Mouse (Mus musculus) urinary bladder, postnatal 14 days (tissue): ENCODE measurements around the gene Gm45213.
"Not testable (repeated sequence)": the region's sequence is repeated elsewhere in the genome, so short reads cannot be mapped to it uniquely, and the experiment has no call there.

Experiments used
- DNase-seq: peaks from one replicate; pipeline ENCODE4 v3.0.0; 2021; ENCODE audit warnings: low spot score

Gene Gm45213

DNA sequence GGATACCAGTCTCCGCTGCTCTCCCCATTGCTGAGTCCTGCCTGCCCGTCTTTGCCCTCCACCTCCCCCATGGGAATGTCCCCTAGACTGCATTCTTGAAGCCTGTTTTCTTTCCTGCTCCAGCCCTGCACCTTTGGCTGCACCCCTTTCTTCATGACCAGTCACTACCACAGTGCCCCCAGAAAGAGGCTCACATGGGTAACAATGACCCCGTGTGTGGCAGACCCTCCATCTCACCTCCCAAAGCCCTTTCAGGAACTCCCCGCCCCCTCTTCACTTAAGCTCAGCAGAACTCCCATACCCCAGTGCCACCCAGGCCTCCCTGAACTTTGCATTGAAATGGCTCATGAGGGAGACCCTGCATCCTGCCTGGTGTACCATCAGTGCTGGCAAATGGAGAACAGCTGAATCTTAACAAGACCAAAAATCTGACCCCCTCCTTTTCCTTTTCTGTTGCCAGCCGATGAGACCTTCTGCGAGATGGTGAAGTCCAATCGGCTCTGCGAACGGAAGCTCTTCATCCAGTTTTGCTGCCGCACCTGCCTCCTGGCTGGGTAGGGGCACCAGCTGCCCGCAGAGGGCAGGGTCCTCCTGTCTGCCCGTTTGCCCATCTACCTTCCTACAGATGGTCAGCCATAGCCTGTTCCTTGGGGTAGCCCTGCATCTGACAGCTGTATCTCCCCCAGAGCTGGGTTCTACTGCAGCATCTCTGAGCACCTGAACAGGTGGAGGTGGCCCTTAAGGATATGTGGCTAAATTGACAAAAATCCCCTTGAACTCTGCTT lies 5.2 kb downstream of the Gm45213 start:
- DNase-seq = no peak

GRCm38 (mm10) chr7:66053946-66054483 lies 10.6 kb downstream of the Gm45213 start:
- DNase-seq = no peak

GRCm38 (mm10) chr7:66055356-66055755 lies 12.0 kb downstream of the Gm45213 start:
- DNase-seq = not testable (repeated sequence)

- DNase-seq = no peak
These were observed 15.3 kb downstream of the Gm45213 start, which contains the start of gene Snrpa1 for GRCm38 (mm10) chr7:66058703-66059102. Gene Snrpa1, plus strand, starts transcription at chr7:66059003.

DNA sequence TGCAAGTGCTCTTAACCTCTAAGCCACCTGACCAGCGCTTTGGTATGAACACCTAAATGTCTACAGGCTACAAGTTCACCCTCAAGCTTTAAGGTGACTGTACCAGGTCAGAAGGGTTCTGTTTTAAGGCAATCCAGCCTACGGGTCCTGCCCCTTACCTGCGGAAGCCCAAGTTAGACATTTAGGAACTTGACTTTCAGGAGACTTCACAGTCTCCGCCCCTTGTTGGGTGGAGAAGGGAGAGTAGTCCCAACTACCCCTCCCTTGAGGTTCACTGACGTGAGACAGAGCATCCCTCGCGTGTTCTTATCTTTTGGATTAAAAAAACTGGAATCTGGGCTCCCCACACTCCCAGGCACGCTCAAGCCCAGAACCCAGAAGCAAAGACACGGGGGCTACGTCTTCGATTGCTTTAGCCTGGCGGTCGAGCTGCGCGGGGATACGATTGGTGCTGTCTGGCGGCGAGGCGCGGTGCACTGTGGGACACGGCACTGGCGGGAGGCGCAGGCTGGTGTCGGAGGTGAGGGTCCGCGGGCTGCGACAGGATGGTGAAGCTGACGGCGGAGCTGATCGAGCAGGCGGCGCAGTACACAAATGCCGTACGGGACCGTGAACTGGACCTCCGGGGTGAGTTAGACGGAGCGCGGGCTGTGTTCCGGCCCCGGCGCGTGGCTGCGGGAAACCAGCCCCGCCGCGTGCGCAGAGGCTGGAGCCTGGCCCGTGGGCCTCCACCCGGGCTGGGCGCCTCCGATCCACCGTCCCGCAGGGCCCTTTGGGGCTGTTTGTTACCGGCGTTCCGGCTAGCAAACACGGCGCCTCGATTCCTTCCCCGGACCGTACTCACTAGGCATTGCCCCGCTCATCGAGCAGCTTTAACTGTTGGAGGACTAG lies 16.9 kb downstream of the Gm45213 start:
- DNase-seq = peak; percentile 87

GRCm38 (mm10) chr7:66061057-66061456 lies 17.7 kb downstream of the Gm45213 start:
- DNase-seq = no peak

- DNase-seq = no peak
These were observed 33.0 kb downstream of the Gm45213 start for GRCm38 (mm10) chr7:66076411-66076810.

DNA sequence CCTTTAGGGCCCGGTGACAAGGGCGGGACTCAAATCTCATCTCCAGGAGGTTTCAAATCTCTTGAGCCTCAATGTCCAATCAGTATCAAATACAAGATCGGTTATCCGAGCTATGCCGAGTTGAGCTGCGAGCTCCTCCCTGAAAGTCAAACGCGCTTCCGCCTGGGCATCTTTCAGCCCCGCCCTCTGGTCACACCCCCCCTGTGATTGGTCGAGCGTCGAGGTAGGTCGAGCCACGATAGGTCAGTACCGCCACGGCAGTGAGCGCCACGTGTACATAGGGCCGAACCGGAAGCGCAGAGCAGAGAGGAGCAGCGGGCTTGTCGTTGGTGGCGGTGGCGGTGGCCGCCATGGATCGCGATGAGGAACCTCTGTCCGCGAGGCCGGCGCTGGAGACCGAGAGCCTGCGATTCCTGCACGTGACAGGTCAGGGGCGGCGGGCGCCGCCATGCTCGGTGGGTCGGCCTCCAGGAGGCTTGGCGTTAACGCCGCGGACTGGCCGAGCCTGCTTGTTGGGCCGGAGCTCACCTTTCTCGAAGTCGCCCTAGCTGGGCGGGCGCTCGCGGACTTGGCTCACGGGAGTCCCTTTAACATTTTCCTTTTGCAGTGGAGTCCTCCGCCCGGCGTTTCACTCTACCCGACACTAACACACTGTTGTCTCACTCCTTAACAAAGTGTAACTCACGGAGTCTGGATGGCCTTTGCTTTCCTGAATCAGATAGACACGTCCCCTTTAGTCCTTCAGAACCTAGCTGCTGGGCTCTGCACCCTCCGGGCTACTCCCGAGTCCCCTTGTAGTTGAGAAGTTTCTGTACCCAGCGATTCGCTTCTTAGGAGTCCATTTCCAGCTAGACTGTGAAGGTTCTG lies 36.2 kb downstream of the Gm45213 start, which contains the start of gene Selenos:
Gene Selenos (plus strand): TSS at position 286 of the 867 bp plus-strand sequence.
- DNase-seq = peak; percentile 97

GRCm38 (mm10) chr7:66080231-66080613 lies 36.8 kb downstream of the Gm45213 start:
- no peak for DNase-seq

DNA sequence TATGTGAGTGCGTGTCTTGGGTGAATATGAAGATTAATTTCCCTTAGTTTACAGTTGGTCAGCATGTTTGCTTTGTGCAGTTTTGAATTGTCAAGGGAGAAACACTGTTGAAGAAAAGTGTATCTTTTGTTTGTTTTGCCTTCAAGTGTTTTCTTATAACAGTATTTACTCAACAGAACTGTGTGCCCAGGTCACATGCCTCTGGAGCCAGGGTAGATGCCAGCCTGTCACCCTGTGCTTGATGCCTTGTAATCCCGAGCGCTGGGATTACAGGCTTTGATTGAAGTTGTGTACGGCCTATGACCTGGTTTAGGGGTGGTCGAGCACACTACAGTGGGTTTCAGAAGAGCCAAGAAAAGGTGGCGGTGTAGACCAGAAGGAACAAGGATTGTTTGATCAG lies 40.4 kb downstream of the Gm45213 start:
- no peak for DNase-seq

GRCm38 (mm10) chr7:66084546-66084945 lies 41.1 kb downstream of the Gm45213 start:
- no peak for DNase-seq

DNA sequence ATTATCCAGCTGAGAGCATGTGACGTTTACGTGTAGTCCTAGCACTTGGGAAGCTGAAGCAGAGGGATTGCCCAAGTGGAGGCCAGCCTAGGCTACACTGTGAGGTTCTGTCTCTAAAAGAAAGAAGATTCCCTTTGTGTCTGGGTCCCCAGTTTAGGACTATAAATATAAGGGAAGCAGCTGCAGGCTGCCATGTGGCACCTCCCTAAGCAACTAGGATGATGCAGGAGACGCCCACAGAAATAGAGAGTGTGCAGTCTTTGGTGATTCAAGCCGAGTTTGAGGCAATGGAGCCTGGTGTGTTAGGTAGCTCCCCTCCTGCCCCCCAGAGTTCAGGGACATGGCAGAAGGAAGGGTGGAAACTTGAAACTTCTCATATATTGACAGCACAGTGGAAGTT lies 44.2 kb downstream of the Gm45213 start:
- no peak for DNase-seq

- no peak for DNase-seq
These were observed 44.7 kb downstream of the Gm45213 start for GRCm38 (mm10) chr7:66088077-66088476.

GRCm38 (mm10) chr7:66090676-66091190 lies 47.3 kb downstream of the Gm45213 start:
- no peak for DNase-seq

DNA sequence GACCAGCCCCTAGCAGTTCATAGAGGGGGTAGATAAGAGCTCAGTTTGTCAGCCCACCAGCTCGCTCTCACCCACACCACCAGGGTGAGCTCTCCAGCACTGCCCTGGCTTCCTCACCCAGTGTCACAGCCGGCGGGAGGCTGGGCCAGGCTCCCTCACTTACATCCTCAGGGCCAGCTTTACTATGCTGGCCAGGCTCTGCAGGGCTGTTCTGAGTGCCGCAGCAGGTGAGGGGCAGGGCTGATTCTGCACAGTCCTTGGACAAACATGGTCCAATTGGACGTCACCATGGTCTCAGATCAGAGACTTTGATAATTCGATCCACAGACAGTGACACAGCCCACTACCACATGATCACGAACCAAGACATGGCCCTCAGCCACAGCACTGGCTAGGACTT lies 48.2 kb downstream of the Gm45213 start:
- DNase-seq = no peak

GRCm38 (mm10) chr7:66092656-66093055 lies 49.3 kb downstream of the Gm45213 start:
- no peak for DNase-seq

DNA sequence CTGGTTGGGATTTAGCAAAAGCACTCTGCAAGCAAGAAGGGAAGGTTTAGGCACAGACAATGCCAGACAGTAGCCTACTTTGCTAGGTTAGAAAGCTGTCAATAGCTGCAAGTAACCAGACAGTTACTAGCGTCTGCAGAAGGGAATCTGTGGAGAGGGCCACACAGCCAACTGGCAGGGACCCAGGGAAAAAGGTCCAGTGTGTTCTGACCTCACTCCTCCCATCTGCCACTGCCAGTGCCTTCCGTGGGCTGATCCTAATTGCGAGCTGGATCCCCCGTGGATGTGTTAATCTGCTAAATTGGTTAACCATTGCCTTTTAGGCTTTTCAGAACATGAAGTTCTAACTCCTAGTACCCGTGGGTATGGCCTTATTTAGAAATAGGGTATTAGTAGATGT lies 50.7 kb downstream of the Gm45213 start:
- peak; percentile 24 for DNase-seq

DNA sequence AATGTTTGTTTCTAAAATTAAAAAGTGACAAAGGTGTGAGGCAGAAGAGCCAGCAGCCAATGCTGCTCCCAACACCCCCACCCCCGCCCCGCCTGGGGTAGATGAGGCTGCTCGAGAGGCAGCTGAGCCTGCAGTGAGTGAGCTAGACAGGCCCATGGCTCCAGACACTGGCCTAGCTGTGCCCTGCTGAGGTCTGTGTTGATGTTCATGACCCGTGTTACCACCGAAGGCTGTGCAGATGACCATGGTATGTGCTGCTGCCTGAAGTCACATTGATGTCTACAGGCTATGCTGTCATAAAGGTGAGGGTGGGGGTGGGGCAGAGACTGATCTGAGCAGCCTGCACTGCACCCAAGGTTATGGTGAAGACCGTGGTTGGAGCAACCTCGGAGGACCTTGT lies 55.4 kb downstream of the Gm45213 start:
- no peak for DNase-seq

- DNase-seq = no peak
These were observed 58.5 kb downstream of the Gm45213 start for GRCm38 (mm10) chr7:66101866-66102265.

DNA sequence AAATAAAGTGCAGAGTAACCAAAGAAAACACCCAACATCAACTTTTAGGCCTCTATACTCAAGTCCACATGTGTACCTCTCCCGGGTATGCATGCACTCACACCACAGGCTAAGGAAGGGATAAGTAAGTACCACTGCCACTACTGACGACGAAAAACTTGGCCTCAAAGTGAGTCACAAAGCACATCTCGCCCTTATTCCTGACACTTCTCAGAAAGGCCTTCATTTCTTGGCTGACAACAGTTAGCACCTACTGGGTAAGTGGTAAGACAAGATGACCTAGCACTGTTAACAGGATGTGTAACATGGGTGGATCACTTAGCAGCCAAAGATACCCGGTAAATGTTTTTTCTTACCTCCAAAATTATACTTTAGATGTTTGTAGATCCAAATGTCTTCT lies 61.1 kb downstream of the Gm45213 start:
- DNase-seq = no peak

DNA sequence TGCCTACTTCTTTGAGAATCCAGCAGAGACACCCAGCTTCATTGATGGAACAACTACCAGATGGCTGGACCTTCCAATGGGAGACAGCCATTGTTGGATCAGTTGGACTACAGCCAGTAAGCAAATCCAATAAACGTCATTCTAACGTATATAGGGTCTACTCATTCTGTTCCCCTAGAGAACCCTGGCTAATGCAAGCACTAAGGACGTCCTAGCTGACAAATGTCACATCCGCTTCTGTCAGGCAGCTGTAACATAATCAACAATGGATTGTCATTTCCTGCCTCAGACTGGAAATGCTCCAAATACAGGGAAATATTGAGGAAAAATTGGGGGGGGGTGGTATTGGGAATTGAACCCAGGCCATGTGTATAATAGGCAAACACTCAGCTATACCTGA lies 62.4 kb downstream of the Gm45213 start:
- no peak for DNase-seq
